Mouse (Mus musculus): ENCODE results near the gene Mpg.
"Not testable (repeated sequence)": the region's sequence is repeated elsewhere in the genome, so short reads cannot be mapped to it uniquely, and the experiment has no call there.

Mpg gene

DNA sequence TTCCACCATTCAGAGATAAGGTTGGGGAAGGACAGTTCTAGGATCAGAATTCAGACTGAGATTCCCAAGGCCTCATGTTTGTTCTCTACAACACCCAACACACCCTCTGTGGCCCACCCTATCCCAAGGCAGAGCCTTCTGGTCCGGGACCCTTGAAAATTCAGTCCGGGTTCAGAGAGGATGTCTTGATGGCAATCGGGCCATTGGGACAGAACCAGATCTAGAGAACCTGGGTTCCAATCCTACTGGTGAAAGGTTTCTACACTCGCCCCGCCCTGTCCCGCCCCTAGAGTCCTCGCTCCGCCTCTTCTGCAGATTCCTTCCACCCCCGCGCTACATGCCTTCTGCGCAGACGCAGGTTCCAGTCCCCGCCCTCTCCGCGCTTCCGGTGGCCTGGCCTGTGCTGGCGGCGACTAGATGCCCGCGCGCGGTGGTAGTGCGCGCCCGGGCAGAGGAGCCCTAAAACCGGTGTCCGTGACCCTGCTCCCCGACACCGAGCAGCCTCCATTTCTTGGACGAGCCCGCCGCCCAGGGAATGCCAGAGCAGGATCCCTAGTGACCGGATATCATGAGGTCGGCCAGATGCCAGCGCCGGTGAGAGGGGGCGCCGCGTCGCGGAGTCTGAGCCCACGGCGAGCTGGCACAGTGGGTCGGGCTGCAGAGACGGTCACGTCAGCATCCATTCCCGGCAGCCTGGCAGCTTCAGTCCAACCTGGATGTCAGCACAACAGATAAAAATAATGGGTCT is at the start of gene Mpg:
Gene Mpg (plus strand): TSS at position 382 of the 748 bp plus-strand sequence.
- DNase-seq (ENCODE audit: low read depth, low spot score): peak; percentile 82

DNA sequence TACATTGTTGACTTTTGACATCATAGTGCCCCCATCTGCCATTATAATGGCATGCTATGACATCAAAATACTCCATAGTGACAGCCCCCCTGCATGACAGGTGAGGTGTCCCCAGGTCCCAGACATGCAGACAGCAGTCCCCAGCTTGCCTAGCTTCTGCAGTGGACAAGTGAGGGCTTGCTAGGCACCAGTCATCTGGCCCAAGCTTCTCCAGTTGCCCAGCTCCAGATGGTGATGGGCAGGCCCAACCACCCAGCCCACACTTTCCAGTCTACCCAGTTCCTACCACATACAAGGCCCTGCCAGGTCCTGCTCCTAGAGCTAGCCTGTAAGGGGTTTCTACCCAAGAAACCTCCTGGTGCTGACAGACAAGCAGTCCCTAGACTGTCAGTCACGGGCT is 47.8 kb upstream of the Mpg start:
- DNase-seq (ENCODE audit: low read depth, low spot score): no peak

DNA sequence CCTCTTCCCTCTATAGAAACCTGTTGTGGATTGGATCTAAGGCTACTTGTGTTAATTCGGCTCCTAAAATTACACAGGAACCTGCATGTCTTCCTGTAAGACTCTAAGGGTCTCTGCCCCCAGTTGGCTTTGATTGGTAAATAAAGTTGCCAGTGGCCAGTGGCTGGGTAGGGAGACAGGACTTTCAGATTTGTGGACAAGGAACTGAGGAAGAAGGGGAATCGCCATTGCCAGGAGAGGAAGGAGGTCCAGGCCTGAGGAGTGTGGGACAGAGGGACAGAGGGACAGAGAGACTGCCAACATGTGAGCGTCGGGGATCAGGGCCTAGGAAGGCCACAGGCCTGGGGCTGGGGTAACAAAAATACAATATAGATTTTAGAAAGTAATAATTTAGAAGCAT is 45.1 kb upstream of the Mpg start:
- no peak for DNase-seq (ENCODE audit: low read depth, low spot score)

GRCm38 (mm10) chr11:32181973-32182868 is 44.1 kb upstream of the Mpg start:
- DNase-seq (ENCODE audit: low read depth, low spot score): peak; percentile 65

GRCm38 (mm10) chr11:32184469-32184868 is 41.8 kb upstream of the Mpg start:
- no peak for DNase-seq (ENCODE audit: low read depth, low spot score)

DNA sequence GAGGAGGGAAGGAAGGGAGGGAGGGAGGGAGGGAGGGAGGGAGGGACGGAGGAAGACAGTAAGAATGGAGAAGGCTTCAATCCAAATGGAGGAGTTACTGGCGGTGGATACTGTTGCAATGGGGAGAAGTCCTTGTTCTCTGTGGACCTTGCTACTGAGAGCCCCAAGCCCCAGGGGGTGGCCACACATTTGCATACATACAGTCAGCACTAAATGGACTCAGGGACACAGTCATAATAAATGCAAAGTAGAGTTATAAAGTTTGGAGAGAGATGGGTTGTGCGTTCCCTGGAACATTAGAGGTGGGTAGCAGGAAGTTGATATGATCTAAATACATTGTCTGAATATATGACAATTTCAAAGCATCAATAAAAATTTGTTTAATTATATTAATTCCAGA is 40.3 kb upstream of the Mpg start:
- DNase-seq (ENCODE audit: low read depth, low spot score): no peak

GRCm38 (mm10) chr11:32187256-32187655 is 39.0 kb upstream of the Mpg start:
- DNase-seq (ENCODE audit: low read depth, low spot score): no peak

- DNase-seq (ENCODE audit: low read depth, low spot score): no peak
These were observed 37.4 kb upstream of the Mpg start for GRCm38 (mm10) chr11:32188881-32189280.

- DNase-seq (ENCODE audit: low read depth, low spot score): no peak
These were observed 36.9 kb upstream of the Mpg start for GRCm38 (mm10) chr11:32189434-32189833.

GRCm38 (mm10) chr11:32190119-32190518 is 36.2 kb upstream of the Mpg start:
- DNase-seq (ENCODE audit: low read depth, low spot score): no peak

GRCm38 (mm10) chr11:32190603-32191110 is 35.6 kb upstream of the Mpg start:
- DNase-seq (ENCODE audit: low read depth, low spot score): no peak

DNA sequence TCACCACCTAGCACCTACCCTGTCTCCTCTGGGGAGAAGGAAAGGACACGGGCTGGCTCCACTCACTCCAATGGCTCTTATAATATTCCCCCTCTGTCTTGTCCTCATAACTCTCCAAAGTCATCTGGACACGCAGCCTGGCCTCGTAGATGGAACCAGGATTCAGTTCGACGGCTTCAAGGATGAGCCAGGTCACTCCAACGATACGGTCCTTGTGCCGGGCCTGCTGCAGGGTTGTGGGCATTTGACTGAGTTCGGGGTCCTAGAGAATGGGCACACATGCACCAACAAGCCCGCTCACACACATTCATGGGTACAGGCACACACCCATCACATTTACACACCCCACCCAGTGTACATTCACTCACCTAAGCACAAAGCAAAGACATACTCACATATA is 33.1 kb upstream of the Mpg start:
- no peak for DNase-seq (ENCODE audit: low read depth, low spot score)

- no peak for DNase-seq (ENCODE audit: low read depth, low spot score)
These were observed 32.2 kb upstream of the Mpg start for GRCm38 (mm10) chr11:32194086-32194485.

- DNase-seq (ENCODE audit: low read depth, low spot score): no peak
These were observed 31.7 kb upstream of the Mpg start for GRCm38 (mm10) chr11:32194626-32195025.

DNA sequence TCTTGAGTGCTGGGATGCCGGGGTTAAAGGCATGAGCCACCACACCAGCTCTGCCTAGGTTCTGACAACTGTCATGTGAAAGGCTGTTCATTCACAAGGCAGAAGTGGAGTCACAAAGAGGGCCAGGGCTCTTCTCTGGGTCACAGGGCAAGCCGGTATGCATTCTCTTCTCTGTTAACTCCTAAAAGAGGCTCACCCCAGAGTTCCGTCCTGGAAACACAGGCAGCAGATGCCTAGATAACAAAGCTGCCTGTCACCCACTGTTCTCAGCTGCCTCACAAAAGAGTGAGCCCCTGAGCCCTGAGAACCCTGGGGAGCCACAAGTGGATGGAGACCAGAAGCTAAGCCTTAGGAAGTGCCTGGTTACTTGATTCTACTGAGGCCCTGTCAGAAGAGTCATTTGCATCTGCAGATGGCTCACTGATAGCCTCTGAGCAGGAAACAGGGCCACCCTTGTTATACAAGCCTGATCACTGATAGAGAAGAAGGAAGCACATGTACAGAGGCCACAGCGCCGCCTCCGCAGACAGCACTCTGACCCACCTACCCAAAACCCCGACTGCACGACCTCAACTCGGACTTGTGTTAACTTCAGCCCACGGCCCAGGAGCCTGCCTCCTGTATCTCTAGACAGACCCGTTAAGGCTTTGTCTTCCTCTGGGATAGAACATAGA is 30.3 kb upstream of the Mpg start:
- no peak for DNase-seq (ENCODE audit: low read depth, low spot score)

- no peak for DNase-seq (ENCODE audit: low read depth, low spot score)
These were observed 29.6 kb upstream of the Mpg start for GRCm38 (mm10) chr11:32196727-32197126.

GRCm38 (mm10) chr11:32197766-32198165 is 28.5 kb upstream of the Mpg start:
- DNase-seq (ENCODE audit: low read depth, low spot score): no peak

- no peak for DNase-seq (ENCODE audit: low read depth, low spot score)
These were observed 27.9 kb upstream of the Mpg start for GRCm38 (mm10) chr11:32198256-32198955.

GRCm38 (mm10) chr11:32199230-32199629 is 27.1 kb upstream of the Mpg start:
- DNase-seq (ENCODE audit: low read depth, low spot score): no peak

DNA sequence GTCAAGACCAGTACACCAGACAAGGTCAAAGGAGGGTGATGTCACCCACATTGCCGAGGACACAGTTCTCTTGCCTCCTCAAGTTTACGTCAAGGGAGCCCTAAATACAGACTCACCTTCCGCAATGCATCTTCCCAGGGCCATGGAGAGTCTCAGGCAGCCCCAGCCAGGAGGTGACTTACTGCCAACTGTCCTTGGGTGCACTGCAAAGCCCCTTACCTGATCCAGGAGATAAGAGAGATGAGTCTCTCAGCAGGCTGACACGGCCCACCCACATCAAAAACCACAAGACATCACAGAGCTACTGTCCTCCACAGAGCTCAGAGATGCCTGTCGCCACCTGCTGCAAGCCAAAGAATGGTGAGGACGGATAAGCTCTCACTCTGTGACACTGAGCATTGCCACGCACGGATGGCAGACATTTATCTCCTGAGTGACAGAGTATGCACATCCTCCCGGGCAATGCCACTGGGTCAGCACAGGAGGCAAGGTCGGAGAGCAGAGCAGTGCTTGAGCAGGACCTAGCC is 26.2 kb upstream of the Mpg start, which contains the start of gene Il9r:
Gene Il9r (minus strand): TSS at position 205 of the 527 bp plus-strand sequence.
- DNase-seq (ENCODE audit: low read depth, low spot score): no peak

- not testable (repeated sequence) for DNase-seq (ENCODE audit: low read depth, low spot score)
These were observed 25.3 kb upstream of the Mpg start for GRCm38 (mm10) chr11:32200992-32201391.
